Mouse (Mus musculus) ES-Bruce4 (cell line): Measurements from ENCODE around the gene Ubac2.

ENCODE experiments used
- CTCF ChIP-seq: IDR thresholded peaks from one replicate; pipeline ENCODE4 v1.8.1; 2011; ENCODE audit warnings: low read depth, low read length
- EP300 ChIP-seq: IDR thresholded peaks from 2 replicates; pipeline ENCODE4 v1.6.1; 2011; ENCODE audit warnings: low read depth, low read length; ENCODE audit not compliant: insufficient read depth
- POLR2A ChIP-seq: IDR thresholded peaks from one replicate; pipeline ENCODE4 v1.8.1; 2011; ENCODE audit warnings: low read length; ENCODE audit not compliant: insufficient read depth

- TF ChIP-seq EP300 = no peak
- TF ChIP-seq CTCF = no peak
- TF ChIP-seq POLR2A = no peak
Measured at GRCm38 (mm10) chr14:121922731-121923130, 44.3 kb downstream of the Ubac2 start.
